Mouse (Mus musculus) E14TG2a.4 (cell line): ENCODE measurements around the gene Hist1h2af.
"Not testable (repeated sequence)": the region's sequence is repeated elsewhere in the genome, so short reads cannot be mapped to it uniquely, and the experiment has no call there.

ENCODE experiments used
- CTCF ChIP-seq: conservative IDR thresholded peaks from 2 replicates; pipeline ENCODE4 v1.5.1; 2014; ENCODE audit warnings: low read length
- NANOG ChIP-seq: IDR thresholded peaks from 2 replicates; pipeline ENCODE4 v1.6.1; 2014; ENCODE audit warnings: borderline replicate concordance, low read length, mixed read lengths
- POU5F1 ChIP-seq: IDR thresholded peaks from 2 replicates; pipeline ENCODE4 v1.6.1; 2014; ENCODE audit warnings: low read length, borderline replicate concordance

DNA sequence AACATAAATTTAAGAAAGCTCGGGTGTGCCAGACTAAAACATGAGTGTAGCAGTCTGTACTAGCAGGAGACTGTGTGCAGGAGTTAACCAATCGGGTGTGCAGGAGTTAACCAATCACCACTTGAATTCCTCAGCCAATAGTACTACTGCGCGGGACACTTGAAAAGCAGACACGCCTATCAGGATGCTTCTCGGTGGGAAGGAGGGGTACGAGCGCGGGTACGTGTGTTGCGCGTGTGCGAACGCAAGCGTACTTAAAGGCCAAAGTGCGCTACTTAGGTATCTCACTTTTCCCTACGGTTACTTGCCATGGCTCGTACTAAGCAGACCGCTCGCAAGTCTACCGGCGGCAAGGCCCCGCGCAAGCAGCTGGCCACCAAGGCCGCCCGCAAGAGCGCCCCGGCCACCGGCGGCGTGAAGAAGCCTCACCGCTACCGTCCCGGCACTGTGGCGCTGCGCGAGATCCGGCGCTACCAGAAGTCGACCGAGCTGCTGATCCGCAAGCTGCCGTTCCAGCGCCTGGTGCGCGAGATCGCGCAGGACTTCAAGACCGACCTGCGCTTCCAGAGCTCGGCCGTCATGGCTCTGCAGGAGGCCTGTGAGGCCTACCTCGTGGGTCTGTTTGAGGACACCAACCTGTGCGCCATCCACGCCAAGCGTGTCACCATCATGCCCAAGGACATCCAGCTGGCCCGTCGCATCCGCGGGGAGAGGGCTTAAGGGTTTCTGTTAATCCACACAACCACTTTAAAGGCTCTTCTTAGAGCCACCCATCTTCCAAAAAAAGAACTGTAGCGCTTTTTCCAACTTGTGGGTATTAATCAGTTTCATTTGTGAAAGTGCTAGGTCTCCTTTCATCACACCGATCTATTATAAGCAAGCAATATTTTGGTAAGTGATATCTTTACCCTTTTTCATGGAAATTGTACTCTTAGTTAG is 1.7 kb downstream of the Hist1h2af start, which contains the start of gene Hist1h3g:
- TF ChIP-seq CTCF, POU5F1, NANOG: not testable (repeated sequence)
